Mouse (Mus musculus) stomach, embryonic 15.5 days (tissue): Measurements from ENCODE around the gene Slc41a1. TPM values are rescaled to one million over a fixed set of nuclear protein-coding genes. Genes with fewer than 3 reads are reported as not detected.

ENCODE experiments used
- ATAC-seq: fragments of 200-750 bp; cut with Nextera tagmentation; 2 replicates; pipeline ENCODE4 v1.8.0; 2017; ENCODE audit warnings: low read depth, moderate number of reproducible peaks, moderate TSS enrichment; ENCODE audit not compliant: insufficient read depth, low FRiP score
- H3K27ac ChIP-seq: fragments of 300-500 bp; sonication (generic); 2 replicates; pipeline ENCODE4 v1.5.1; 2015; ENCODE audit warnings: mild to moderate bottlenecking, inconsistent platforms
- H3K27me3 ChIP-seq: fragments of 300-500 bp; sonication (generic); replicated peaks from 2 replicates; pipeline ENCODE4 v1.6.1; 2015; ENCODE audit warnings: inconsistent platforms
- H3K36me3 ChIP-seq: fragments of 300-500 bp; sonication (generic); 2 replicates; pipeline ENCODE4 v1.6.1; 2015; ENCODE audit warnings: inconsistent platforms
- H3K4me1 ChIP-seq: fragments of 300-500 bp; sonication (generic); 2 replicates; pipeline ENCODE4 v1.6.1; 2015; ENCODE audit warnings: inconsistent platforms
- H3K4me2 ChIP-seq: fragments of 300-500 bp; sonication (generic); 2 replicates; pipeline ENCODE4 v1.6.1; 2015; ENCODE audit warnings: mild to moderate bottlenecking, inconsistent platforms
- H3K4me3 ChIP-seq: fragments of 300-500 bp; sonication (generic); replicated peaks from 2 replicates; pipeline ENCODE4 v1.5.1; 2015; ENCODE audit warnings: inconsistent platforms
- H3K9ac ChIP-seq: fragments of 300-500 bp; sonication (generic); 2 replicates; pipeline ENCODE4 v1.6.1; 2015; ENCODE audit warnings: inconsistent platforms
- H3K9me3 ChIP-seq: fragments of 300-500 bp; sonication (generic); 2 replicates; pipeline ENCODE4 v1.6.1; 2016; ENCODE audit warnings: inconsistent platforms
- whole genome bisulfite sequencing: fragments of 180-500 bp; shearing (Covaris S2); methylation state at CpG from one replicate; pipeline ENCODE4 v1.1.7; 2015; 5-methylcytosine and 5-hydroxymethylcytosine counted together
- polyA plus RNA-seq: library from polyadenylated mRNA; unstranded; fragments of >200 nt; fragmentation: Nextera tagmentation; extraction: Ambion mirVana; gene quantifications from 2 replicates; pipeline ENCODE4 v1.2.1, GENCODE M21; 2015

The Slc41a1 gene
- 13.3 and 17.0 TPM in 2 replicates for polyA plus RNA-seq

DNA sequence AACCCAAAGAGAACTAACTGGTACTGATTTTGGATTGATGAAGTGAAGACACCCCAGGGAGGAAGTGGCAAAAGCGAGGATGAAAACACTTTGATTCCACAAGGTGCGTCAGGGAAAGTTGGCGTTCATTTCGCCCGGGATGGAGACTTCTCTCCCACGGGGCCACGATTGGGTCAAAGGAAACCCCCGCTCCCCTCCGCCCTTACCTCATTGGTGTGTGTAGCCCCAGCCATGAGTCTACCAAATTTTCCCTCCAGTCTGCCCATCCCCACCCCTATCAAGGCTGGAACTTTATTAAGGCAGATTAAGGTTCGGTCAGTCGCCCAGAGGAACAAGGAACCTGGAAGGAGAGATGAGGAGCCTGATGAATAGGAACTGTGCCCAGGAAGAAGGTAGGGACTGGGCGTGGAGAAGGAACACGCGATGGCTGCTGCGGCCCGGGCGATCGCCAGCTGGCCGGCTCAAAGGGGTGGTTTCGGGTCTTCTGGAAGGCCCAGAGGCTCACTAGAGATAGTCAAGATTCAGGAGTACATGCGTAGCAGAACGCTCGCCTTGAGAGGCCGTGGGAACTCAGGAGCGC, at the start of gene Slc41a1:
Slc41a1 (plus strand) TSS at position 287 of the 580 bp plus-strand sequence.
- ATAC-seq = peak; percentile 37
- Histone ChIP-seq H3K36me3 (no peaks in the 10 kb centered on the region), H3K4me3 (peak within 1 kb of the TSS; percentile 87), H3K9ac (peak within 1 kb of the TSS; percentile 79), H3K4me2 (peak within 1 kb of the TSS; percentile 67), H3K27me3 (no peaks in the 10 kb centered on the region), H3K9me3 (no peaks in the 10 kb centered on the region), H3K27ac (peak within 1 kb of the TSS; percentile 72), H3K4me1 (peaks cover 4% of the 10 kb centered on the region; the same call in 1 of the 2 replicates)
- WGBS = 2% methylated on average over 25 of the region's 25 CpGs

DNA sequence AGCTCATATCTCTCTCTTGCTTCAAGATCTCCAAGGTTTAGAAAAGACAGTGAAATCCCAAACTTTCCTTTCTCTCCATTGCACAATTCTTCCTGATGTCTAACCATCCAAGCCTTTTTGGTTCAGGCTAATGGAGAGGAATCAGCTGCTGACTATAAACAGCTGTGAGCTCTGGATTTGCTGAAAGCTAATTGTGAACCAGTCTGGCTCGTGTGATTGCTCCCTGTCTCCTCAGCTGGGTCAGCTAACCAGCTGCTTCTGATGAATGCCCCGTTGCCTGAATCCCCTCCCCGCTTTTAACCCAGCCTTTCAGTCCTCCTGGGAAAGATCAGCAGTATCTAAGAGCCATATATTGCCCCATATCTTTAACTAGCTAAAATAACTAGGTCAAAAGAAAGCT, 32.7 kb upstream of the Slc41a1 start:
- WGBS = 34% methylated on average over 3 of the region's 3 CpGs
- no peak overlapping the region for H3K27ac ChIP-seq
- no peak overlapping the region for H3K9ac ChIP-seq
- ATAC-seq = no peak
- no peaks in the 10 kb centered on the region for H3K36me3 ChIP-seq
- no peaks in the 10 kb centered on the region for H3K4me1 ChIP-seq
- H3K9me3 ChIP-seq = no peaks in the 10 kb centered on the region
- H3K27me3 ChIP-seq = no peaks in the 10 kb centered on the region
- H3K4me3 ChIP-seq = no peak overlapping the region
- H3K4me2 ChIP-seq = no peak overlapping the region

DNA sequence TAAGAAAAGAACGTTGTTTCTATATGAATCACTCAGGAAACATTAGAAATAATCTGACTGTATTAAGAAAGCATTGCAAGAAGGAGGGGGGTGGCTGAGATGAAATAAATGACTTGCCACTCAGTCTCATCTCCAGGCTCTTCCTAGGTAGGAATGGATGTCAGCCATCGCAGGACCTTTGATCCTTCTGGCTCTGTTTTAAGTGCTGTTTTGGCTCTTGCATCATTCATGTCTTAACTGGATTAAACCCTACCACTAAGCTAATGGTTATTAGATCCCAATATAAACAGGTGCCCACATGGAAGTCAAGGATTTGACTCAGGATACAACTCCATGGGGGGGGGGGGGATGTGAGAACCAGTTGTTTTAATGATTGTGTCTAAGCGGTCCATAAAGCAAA, 32.1 kb upstream of the Slc41a1 start:
- Histone ChIP-seq H3K27ac (no peak overlapping the region), H3K4me2 (no peak overlapping the region), H3K9me3 (no peaks in the 10 kb centered on the region), H3K36me3 (no peaks in the 10 kb centered on the region), H3K27me3 (no peaks in the 10 kb centered on the region), H3K4me3 (no peak overlapping the region), H3K4me1 (no peaks in the 10 kb centered on the region), H3K9ac (no peak overlapping the region)
- no peak for ATAC-seq
- 57% methylated on average over 3 of the region's 3 CpGs for WGBS

DNA sequence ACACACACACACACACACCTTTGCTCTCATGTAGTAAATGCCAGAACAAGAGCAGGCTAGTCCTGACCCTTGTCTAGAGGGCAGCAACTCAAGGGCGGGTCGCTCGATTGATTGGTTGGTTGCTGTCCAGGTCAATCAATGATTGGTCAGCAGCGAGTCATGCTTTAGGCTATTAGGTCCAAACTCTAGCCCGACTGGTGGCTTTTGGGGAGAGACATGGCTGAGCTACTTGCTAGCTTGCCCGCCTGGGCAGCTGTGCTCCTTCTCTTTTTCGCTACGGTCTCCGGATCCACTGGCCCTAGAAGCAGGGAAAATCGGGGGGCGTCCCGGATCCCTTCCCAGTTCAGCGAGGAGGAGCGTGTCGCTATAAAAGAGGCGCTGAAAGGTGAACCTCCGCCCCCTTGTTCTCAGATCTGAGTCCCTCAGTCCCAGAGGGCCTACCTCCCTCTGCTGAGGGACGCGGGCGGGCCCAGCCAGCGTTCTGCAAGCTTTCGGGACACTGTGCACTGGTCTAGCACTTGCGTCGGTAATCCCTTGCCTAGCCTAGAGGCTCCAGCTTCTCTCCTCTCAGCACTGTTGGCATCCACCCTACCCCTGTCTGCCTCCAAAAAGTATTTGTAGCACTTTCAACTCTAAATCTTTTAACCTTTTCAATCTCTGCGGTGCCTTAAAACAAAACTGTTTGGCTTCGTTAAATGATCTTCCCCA, 29.9 kb upstream of the Slc41a1 start, which contains the start of gene Pm20d1:
Pm20d1 (plus strand) TSS at position 180 of the 708 bp plus-strand sequence.
- H3K9me3 ChIP-seq = no peaks in the 10 kb centered on the region
- peak within 1 kb of the TSS; percentile 18 for H3K4me3 ChIP-seq
- peak within 1 kb of the TSS; percentile 47 for H3K4me2 ChIP-seq
- H3K27me3 ChIP-seq = no peaks in the 10 kb centered on the region
- no peaks in the 10 kb centered on the region for H3K36me3 ChIP-seq
- 7% methylated on average over 26 of the region's 26 CpGs for WGBS
- ATAC-seq = peak; percentile 65; the same call in 1 of the 2 replicates
- H3K9ac ChIP-seq = no peak within 1 kb of the TSS
- no peaks in the 10 kb centered on the region for H3K4me1 ChIP-seq
- no peak within 1 kb of the TSS for H3K27ac ChIP-seq

DNA sequence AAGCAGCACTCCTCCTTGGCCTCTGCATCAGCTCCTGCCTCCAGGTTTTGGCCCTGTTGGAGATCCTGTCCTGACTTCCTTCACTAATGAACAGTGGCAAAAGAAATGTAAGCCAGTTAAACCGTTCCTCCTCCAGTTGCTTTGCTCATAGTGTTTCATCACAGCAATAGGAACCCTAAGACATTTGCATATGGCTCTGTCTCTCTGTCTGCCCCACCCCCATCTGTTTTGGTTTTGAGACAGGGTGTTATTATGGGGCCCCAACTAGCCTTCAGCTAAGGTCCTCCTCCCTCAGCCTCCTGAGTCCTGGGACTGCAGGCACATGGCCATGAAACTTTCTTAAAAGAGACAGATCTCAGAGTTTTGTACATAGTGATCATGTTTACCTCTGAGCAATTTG, 27.3 kb upstream of the Slc41a1 start:
- Histone ChIP-seq H3K27ac (no peak overlapping the region), H3K4me2 (no peak overlapping the region), H3K4me1 (no peaks in the 10 kb centered on the region), H3K9ac (no peak overlapping the region), H3K4me3 (no peak overlapping the region), H3K9me3 (no peaks in the 10 kb centered on the region), H3K36me3 (no peaks in the 10 kb centered on the region), H3K27me3 (no peaks in the 10 kb centered on the region)
- 45% methylated on average over 1 of the region's 1 CpGs for whole genome bisulfite sequencing
- ATAC-seq = no peak

DNA sequence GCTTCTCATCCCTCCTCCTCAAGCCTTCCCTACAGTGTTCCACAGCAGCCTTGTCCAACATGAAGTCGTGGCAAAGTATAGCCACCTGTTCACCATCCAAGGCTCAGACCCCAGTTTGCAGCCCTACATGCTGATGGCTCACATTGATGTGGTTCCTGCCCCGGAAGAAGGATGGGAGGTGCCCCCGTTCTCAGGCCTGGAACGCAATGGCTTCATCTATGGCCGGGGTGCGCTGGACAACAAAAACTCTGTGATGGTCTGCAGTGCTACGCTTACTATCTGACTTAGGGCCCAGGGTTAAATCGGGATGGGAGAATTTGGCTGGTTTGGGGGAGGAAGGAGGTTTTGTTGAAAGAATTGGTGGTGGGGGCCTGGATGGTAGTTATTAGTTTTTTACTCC, 26.2 kb upstream of the Slc41a1 start:
- Histone ChIP-seq H3K27ac (no peak overlapping the region), H3K4me3 (no peak overlapping the region), H3K4me2 (no peak overlapping the region), H3K9ac (no peak overlapping the region), H3K27me3 (no peaks in the 10 kb centered on the region), H3K4me1 (no peaks in the 10 kb centered on the region), H3K36me3 (no peaks in the 10 kb centered on the region), H3K9me3 (no peaks in the 10 kb centered on the region)
- ATAC-seq = no peak
- 92% methylated on average over 8 of the region's 8 CpGs for WGBS

DNA sequence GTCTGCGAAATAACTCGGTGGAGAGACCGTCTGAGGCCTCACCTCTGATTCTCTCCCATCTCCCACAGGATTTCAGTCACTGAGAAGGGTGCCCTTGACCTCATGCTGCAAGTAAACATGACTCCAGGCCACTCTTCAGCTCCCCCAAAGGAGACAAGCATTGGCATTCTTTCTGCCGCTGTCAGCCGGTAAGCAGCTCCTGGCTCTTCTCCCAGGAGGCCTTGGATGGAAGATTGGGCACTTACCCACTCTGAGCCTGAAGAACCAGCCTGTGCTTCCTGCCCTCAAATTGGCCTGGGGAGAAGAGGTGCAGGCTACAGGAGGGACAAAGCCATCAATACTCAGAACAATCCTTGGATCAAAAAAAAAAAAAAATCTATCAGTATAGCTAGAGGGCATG, 24.6 kb upstream of the Slc41a1 start:
- no peaks in the 10 kb centered on the region for H3K4me1 ChIP-seq
- no peak overlapping the region for H3K4me2 ChIP-seq
- no peak for ATAC-seq

DNA sequence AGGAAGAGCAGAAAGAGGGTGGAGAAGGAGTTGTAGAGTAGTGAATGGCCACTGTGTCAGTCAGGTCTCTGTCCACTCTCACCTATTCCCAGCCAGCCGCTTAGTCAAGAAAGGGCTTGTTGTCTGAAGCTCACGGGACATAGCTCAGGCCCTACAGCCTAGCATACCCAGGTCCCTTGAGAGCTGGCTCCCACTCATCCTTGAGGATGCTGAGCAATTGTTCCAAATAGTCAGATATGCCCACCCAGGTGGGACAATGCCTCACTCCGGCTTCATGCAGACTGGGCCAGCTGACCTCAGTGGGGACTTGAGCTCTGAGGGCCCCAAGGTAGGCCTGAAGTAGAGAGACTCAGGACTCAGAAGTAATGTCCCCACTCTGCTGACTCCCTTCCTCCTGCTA, 23.1 kb upstream of the Slc41a1 start:
- WGBS = 76% methylated on average over 3 of the region's 3 CpGs

More for the DNA sequence above, 24.6 kb upstream of the Slc41a1 start:
- Histone ChIP-seq H3K9me3 (no peaks in the 10 kb centered on the region), H3K27ac (no peak overlapping the region), H3K9ac (no peak overlapping the region), H3K27me3 (no peaks in the 10 kb centered on the region), H3K36me3 (no peaks in the 10 kb centered on the region), H3K4me3 (no peak overlapping the region)
- WGBS = 75% methylated on average over 5 of the region's 5 CpGs

DNA sequence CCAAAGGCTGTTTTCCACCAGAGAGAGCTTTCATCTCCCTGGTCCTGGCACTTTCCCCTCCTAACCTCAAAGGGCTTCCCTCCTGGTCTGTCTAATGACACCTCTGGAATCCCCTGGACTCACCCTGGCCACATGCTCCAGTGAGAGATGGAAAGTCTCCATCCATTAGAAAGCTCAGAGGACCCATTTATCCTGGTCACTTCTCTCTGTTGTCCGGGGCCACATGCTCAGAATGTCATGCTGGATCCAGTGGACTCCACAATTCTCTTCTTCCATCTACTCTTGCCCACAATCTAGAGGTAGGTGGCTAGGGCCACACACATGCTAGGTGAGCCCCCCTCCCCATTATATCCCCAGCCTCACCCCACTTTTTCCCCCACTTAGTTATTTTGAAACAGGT, 18.3 kb upstream of the Slc41a1 start:
- no peak overlapping the region for H3K4me3 ChIP-seq
- no peaks in the 10 kb centered on the region for H3K36me3 ChIP-seq
- H3K4me2 ChIP-seq = no peak overlapping the region
- H3K27ac ChIP-seq = no peak overlapping the region
- H3K9me3 ChIP-seq = no peaks in the 10 kb centered on the region
- no peaks in the 10 kb centered on the region for H3K4me1 ChIP-seq
- no peaks in the 10 kb centered on the region for H3K27me3 ChIP-seq
- no peak for ATAC-seq
- 63% methylated on average over 1 of the region's 1 CpGs for WGBS
- no peak overlapping the region for H3K9ac ChIP-seq

More for the DNA sequence above, 23.1 kb upstream of the Slc41a1 start:
- Histone ChIP-seq H3K27me3 (no peaks in the 10 kb centered on the region), H3K9me3 (no peaks in the 10 kb centered on the region), H3K4me1 (no peaks in the 10 kb centered on the region), H3K4me2 (no peak overlapping the region), H3K4me3 (no peak overlapping the region), H3K36me3 (no peaks in the 10 kb centered on the region), H3K9ac (no peak overlapping the region), H3K27ac (no peak overlapping the region)
- no peak for ATAC-seq

DNA sequence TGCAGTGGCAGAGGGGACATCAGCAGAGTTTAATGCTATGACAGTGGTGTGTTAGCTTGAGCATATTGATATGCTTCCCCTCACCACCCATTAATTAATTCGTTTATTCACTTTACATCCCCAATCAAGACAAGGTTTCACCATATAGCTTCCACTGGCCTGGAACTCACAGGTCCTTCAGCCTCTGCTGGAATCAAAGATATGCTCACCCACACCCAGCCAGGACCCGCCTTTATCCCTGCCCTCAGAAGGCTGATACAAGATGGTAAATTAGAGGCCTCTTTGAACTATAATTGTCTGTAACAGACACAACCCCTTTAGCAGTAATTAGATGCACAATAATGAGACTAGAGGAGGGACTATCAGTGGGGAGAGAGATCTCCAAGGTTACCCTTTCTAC, 17.6 kb upstream of the Slc41a1 start:
- Histone ChIP-seq H3K9ac (no peak overlapping the region), H3K9me3 (no peaks in the 10 kb centered on the region), H3K4me2 (no peak overlapping the region), H3K36me3 (no peaks in the 10 kb centered on the region), H3K27me3 (no peaks in the 10 kb centered on the region), H3K4me3 (no peak overlapping the region), H3K27ac (no peak overlapping the region), H3K4me1 (no peaks in the 10 kb centered on the region)
- no peak for ATAC-seq
- WGBS = 70% methylated on average over 2 of the region's 2 CpGs

DNA sequence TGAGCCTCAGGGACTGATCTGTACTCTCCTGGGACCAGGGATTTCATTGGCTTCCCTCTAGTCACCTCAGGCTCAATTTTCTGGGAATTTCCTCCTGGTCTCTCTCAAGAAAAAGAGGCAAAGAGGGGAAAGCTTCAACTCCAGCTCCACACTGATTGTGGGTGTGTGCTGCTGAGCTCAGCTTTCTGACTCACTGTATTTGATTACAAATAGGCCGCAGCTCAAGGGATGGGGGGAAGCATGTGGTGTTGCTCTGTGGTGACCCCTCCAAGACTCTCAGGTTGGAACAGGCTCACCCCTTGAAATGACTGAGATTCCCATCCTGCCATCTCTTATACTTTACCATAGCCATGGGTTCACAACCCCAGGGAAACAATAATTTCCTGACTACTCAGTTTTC, 15.9 kb upstream of the Slc41a1 start:
- Histone ChIP-seq H3K4me1 (no peaks in the 10 kb centered on the region), H3K4me3 (no peak overlapping the region), H3K27me3 (no peaks in the 10 kb centered on the region), H3K9ac (no peak overlapping the region), H3K27ac (no peak overlapping the region), H3K4me2 (no peak overlapping the region), H3K9me3 (no peaks in the 10 kb centered on the region), H3K36me3 (no peaks in the 10 kb centered on the region)
- 67% methylated on average over 1 of the region's 1 CpGs for WGBS
- ATAC-seq = no peak

DNA sequence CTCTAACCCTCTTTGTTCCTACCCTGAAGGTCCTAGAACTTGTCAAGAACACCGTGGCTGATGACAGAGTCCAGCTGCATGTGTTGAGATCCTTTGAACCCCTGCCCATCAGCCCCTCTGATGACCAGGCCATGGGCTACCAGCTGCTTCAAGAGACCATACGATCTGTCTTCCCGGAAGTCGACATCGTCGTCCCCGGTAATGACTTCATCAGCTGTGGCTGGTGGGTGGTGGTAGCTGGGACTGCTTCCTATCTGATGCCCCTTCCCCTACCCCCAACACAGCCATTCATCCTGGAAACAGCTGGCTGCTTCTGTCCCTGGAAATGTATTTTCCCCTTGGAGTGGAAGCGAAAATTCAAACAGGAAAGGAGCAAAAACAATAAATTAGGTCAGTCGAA, 15.3 kb upstream of the Slc41a1 start:
- Histone ChIP-seq H3K4me2 (no peak overlapping the region), H3K9me3 (no peaks in the 10 kb centered on the region), H3K4me3 (no peak overlapping the region), H3K4me1 (no peaks in the 10 kb centered on the region), H3K27me3 (no peaks in the 10 kb centered on the region), H3K9ac (no peak overlapping the region), H3K27ac (no peak overlapping the region), H3K36me3 (no peaks in the 10 kb centered on the region)
- WGBS = 51% methylated on average over 9 of the region's 9 CpGs
- no peak for ATAC-seq
